Mouse (Mus musculus): ENCODE measurements at regions not wholly inside any gene's neighbourhood (a gene's known extent, or its start where the extent isn't known, plus 50 kb on each side); places are given as distances from the start of the nearest gene placed in this dataset.

DNA sequence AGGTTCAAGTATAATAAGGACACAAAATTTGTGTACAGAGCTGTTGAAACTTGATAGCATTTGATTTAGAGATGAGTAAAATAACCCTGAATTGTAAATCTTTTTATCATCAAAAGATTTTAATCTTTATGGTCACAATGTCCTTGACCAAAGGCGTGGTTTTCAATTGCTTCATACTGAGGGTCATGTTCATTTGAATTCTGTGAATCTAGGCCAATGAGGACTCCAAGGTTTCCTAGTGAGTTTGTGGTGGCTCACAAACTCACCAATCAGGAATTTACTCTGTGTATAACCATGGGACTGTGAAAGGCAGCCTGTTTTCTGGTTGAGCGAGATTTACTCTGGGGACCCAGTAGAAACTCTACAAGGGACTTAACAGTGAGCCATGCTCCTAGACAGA is 1269.2 kb downstream of the Gsdmc2 start:
- Histone ChIP-seq H3K9me3 (replicated peaks; ENCODE audit: low read length) (no peaks in the 10 kb centered on the region), H3K4me2 (ENCODE audit: insufficient read depth, low read depth, poor library complexity, severe bottlenecking) (no peak overlapping the region), H3K36me3 (replicated peaks in 1 of 2; ENCODE audit: control insufficient read depth in 1 of 2, insufficient read depth in 1 of 2, low read length in 1 of 2) (no peaks in the 10 kb centered on the region), H3K27me3 (replicated peaks) (no peaks in the 10 kb centered on the region), H3K27ac (ENCODE audit: insufficient read depth, low read depth) (no peak overlapping the region), H3K9ac (ENCODE audit: insufficient read depth, low read depth) (no peak overlapping the region), H3K4me3 (replicated peaks in 1 of 3; ENCODE audit: low read depth in 2 of 3, low read length in 2 of 3, poor library complexity in 1 of 3) (no peak overlapping the region), H3K4me1 (ENCODE audit: control insufficient read depth in 1 of 2, insufficient read depth in 2 of 2) (peaks cover 0 to 3% of the 10 kb centered on the region in 2 experiments; a peak in 2 of 4 replicates), H3K79me2 (replicated peaks; ENCODE audit: control insufficient read depth, extremely low read depth, insufficient read depth, poor library complexity, severe bottlenecking) (no peaks in the 10 kb centered on the region)
- in situ Hi-C loops (cut with MboI; ENCODE audit: low pct_ligation_motif_present, low pct_unique_long_range_greater_than_20kb, low sequenced_read_pairs) = no loop called here
- no peak for DNase-seq (ENCODE audit: extremely low read depth)
- dilution Hi-C loops (cut with MboI; ENCODE audit: extremely low pct_ligation_motif_present, extremely low pct_unique_long_range_greater_than_20kb, low sequenced_read_pairs) = no loop called here
- no peak for TF ChIP-seq MEF2A (IDR thresholded peaks at IDR 0.05; ENCODE audit: borderline replicate concordance, low read depth, low read length)
- no peak for TF ChIP-seq E2F4 (IDR thresholded peaks at IDR 0.05; ENCODE audit: insufficient replicate concordance, low read depth, low read length)
- no peak for TF ChIP-seq UBTF (IDR thresholded peaks at IDR 0.05; ENCODE audit: low read depth, low read length)
- TF ChIP-seq CHD2 (IDR thresholded peaks at IDR 0.05; ENCODE audit: low read length) = no peak
- no peak for TF ChIP-seq BHLHE40 (IDR thresholded peaks at IDR 0.05; ENCODE audit: low read depth, low read length)
- no peak for TF ChIP-seq ZC3H11A (IDR thresholded peaks at IDR 0.05; ENCODE audit: low read depth, low read length)

GRCm38 (mm10) chr15:62571803-62572202 is 1273.2 kb downstream of the Gsdmc2 start:
- no peaks in the 10 kb centered on the region for H3K27me3 ChIP-seq (replicated peaks)
- H3K9me3 ChIP-seq (replicated peaks; ENCODE audit: low read length) = no peaks in the 10 kb centered on the region
- no peaks in the 10 kb centered on the region for H3K79me2 ChIP-seq (replicated peaks; ENCODE audit: control insufficient read depth, extremely low read depth, insufficient read depth, poor library complexity, severe bottlenecking)
- in situ Hi-C loops (cut with MboI; ENCODE audit: low pct_ligation_motif_present, low pct_unique_long_range_greater_than_20kb, low sequenced_read_pairs) = no loop called here
- TF ChIP-seq CHD2 (IDR thresholded peaks at IDR 0.05; ENCODE audit: low read length) (no peak), MAFK (IDR thresholded peaks at IDR 0.05; ENCODE audit: insufficient replicate concordance, low read length) (no peak), PAX5 (IDR thresholded peaks at IDR 0.05; ENCODE audit: low read length) (no peak), POLR2A (IDR thresholded peaks at IDR 0.05; ENCODE audit: low read depth, low read length) (no peak), MXI1 (IDR thresholded peaks at IDR 0.05; ENCODE audit: low read depth, low read length) (no peak), USF2 (conservative IDR thresholded peaks at IDR 0.05; ENCODE audit: low read depth, low read length) (no peak), ZC3H11A (IDR thresholded peaks at IDR 0.05; ENCODE audit: low read depth, low read length) (no peak), NELFE (IDR thresholded peaks at IDR 0.05; ENCODE audit: low read depth, low read length) (no peak), UBTF (IDR thresholded peaks at IDR 0.05; ENCODE audit: low read depth, low read length) (no peak), JUN (IDR thresholded peaks at IDR 0.05; ENCODE audit: insufficient read depth, low read depth, low read length) (no peak), ZMIZ1 (IDR thresholded peaks at IDR 0.05; ENCODE audit: low read depth, low read length) (no peak), SMC3 (IDR thresholded peaks at IDR 0.05; ENCODE audit: low read depth, low read length) (no peak), MYC (IDR thresholded peaks at IDR 0.05; ENCODE audit: low read depth, low read length) (no peak), TBP (conservative IDR thresholded peaks at IDR 0.05; ENCODE audit: low read depth, low read length) (no peak), MEF2A (IDR thresholded peaks at IDR 0.05; ENCODE audit: borderline replicate concordance, low read depth, low read length) (no peak), MAX (IDR thresholded peaks at IDR 0.05; ENCODE audit: low read length) (no peak), KAT2A (IDR thresholded peaks at IDR 0.05; ENCODE audit: insufficient replicate concordance, low read length) (no peak), EP300 (IDR thresholded peaks at IDR 0.05; ENCODE audit: low read length) (no peak), BHLHE40 (IDR thresholded peaks at IDR 0.05; ENCODE audit: low read depth, low read length) (no peak)
- dilution Hi-C loops (cut with MboI; ENCODE audit: extremely low pct_ligation_motif_present, extremely low pct_unique_long_range_greater_than_20kb, low sequenced_read_pairs) = no loop called here
- peaks cover 5 to 11% of the 10 kb centered on the region in 2 experiments for H3K4me1 ChIP-seq (ENCODE audit: control insufficient read depth in 1 of 2, insufficient read depth in 2 of 2)
- no peak overlapping the region for H3K27ac ChIP-seq (ENCODE audit: insufficient read depth, low read depth)
- no peak overlapping the region for H3K4me3 ChIP-seq (replicated peaks in 1 of 3; ENCODE audit: low read depth in 2 of 3, low read length in 2 of 3, poor library complexity in 1 of 3)
- H3K9ac ChIP-seq (ENCODE audit: insufficient read depth, low read depth) = no peak overlapping the region
- no peaks in the 10 kb centered on the region for H3K36me3 ChIP-seq (replicated peaks in 1 of 2; ENCODE audit: control insufficient read depth in 1 of 2, insufficient read depth in 1 of 2, low read length in 1 of 2)
- DNase-seq (ENCODE audit: extremely low read depth) = no peak
- H3K4me2 ChIP-seq (ENCODE audit: insufficient read depth, low read depth, poor library complexity, severe bottlenecking) = no peak overlapping the region
